Mouse (Mus musculus) monocyte, adult 5-6 weeks (primary cell): ENCODE results near the gene Fmc1. TPM values are rescaled to one million over a fixed set of nuclear protein-coding genes. Genes with fewer than 3 reads are reported as not detected.

Experiments used
- ATAC-seq: fragments of 153-309, 156-312 bp; replicated peaks from 2 replicates; pipeline ENCODE4 v1.8.0; 2017; ENCODE audit warnings: mild to moderate bottlenecking; ENCODE audit not compliant: low TSS enrichment, insufficient number of reproducible peaks, severe bottlenecking, poor library complexity, low FRiP score
- total RNA-seq: library from RNA; stranded (forward); fragments of 200-1000, 200-491, 200-594 nt; gene quantifications from 3 replicates; pipeline ENCODE4 v1.2.3, GENCODE M21; 2017

Fmc1 gene
- total RNA-seq, 1 experiment from 2014 or later, result 13.7 TPM

GRCm38 (mm10) chr6:38551062-38551988 lies 18.0 kb downstream of the Fmc1 start, which contains the start of gene Luc7l2:
Luc7l2 (plus strand) TSS chr6:38551334.
- ATAC-seq, result peak; percentile 86

GRCm38 (mm10) chr6:38551989-38552635 lies 18.8 kb downstream of the Fmc1 start:
- peak; percentile 85 for ATAC-seq

GRCm38 (mm10) chr6:38552636-38553000 lies 19.3 kb downstream of the Fmc1 start:
- ATAC-seq, result no peak

GRCm38 (mm10) chr6:38576096-38576495 lies 42.8 kb downstream of the Fmc1 start:
- peak; percentile 61 for ATAC-seq

DNA sequence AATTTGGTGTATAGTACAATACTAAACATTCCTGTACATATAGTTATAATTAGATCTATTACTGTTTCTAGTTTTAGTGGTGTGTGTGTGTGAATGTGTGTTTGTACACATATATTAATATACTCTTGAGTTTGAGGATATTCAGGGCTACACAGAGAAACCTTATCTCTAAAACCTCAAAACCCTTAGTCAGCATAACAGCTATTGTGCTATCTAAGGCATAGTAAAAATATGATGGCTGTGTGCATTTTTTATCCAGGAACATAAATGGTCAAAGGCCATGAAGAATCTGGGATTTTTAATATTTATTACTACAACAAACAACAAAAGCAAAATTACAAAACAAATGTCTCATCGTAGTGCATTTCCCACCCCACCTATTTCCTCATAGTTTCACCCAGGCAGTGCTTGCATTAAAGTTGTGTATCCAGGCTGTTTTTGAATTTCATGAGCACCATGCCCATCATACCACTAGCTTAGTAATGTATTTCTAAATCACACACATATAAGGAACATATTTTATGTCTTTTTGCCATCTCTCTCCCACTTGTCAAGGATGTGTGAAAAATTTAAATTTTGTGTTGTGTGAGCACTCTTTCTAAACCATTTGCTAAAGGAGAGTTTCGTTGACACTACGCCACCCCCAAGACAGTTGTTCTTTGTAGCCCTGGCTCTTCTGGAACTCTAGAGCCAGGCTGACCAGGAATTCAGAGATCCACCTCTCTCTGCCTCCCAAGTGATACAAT lies 47.0 kb downstream of the Fmc1 start:
- ATAC-seq, result no peak

DNA sequence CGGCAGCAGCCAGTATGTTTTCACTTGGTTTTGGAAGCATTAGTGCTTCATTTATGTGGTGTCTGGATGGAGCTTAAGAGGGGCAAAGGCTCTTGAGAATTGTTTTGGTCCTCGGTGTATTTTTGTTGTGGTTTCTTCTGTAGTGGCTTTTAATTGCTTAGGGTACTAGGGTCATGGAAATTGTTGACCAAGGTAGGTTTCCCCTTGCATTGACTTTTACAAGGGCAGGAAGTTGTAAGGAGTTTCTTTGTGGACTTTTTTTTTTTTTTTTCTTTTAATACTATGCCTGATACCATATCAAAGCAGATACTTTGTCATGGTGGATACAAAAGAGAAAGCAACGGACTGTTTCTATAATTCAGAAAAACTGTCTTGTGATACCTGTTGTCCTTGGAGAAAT lies 48.4 kb downstream of the Fmc1 start:
- no peak for ATAC-seq

Other genes starting within 250 kb of the Fmc1 start
- gene Zc3hav1l, start 234.2 kb upstream of the Fmc1 start, total RNA-seq, result 0.68 to 1.5 TPM in 2 of 3 replicates, not detected in the other
- 128 to 170 TPM (median 152 TPM) in 3 replicates for gene Zc3hav1, start 178.9 kb upstream of the Fmc1 start, total RNA-seq
- gene Ttc26, start 152.0 kb upstream of the Fmc1 start, total RNA-seq, result not detected in 3 replicates
- 16.8 to 43.2 TPM (median 17.6 TPM) in 3 replicates for gene Ubn2, start 99.6 kb upstream of the Fmc1 start, total RNA-seq
- gene Luc7l2, start 17.8 kb downstream of the Fmc1 start, total RNA-seq, result 295 to 500 TPM (median 307 TPM) in 3 replicates
- 1.4 TPM in 1 of 3 replicates, not detected in the others for gene Klrg2, start 103.7 kb downstream of the Fmc1 start, total RNA-seq
- not detected in 3 replicates for gene Clec2l, start 129.6 kb downstream of the Fmc1 start, total RNA-seq